ENCODE assay signal across 16 mouse cellular contexts in the genomic region with DNA sequence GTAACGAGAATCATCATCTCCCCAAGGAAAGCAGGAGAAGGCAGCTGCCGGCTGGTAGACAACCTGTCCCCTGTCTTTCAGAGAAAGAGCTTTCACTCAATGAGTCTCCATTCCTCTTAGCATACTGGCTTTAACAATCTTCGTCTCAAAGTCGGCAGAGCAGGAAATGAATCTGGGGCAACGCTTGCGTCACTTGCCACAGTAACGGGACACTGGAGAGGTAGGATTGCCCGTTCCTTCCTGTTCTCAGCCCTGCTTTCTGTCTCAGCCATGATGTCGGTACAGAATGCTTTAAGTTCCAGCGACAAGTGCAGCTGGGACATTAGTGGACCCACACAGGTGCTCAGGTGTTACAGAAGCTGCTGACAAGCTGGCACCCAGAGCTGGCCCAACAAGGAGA. TPM values are rescaled to one million over a fixed set of nuclear protein-coding genes. Genes with fewer than 3 reads are reported as not detected.
DNase-seq lines count a peak whose midpoint lies in the region; ATAC-seq lines count a peak whose summit lies in the region.
"Had no signal": no experiment of that assay in that cellular context is flagged by ENCODE, and none has a peak within 500 bp of the region (broad histone marks: within the 10 kb centered on the region; RNA-seq: fewer than 3 reads in every experiment).

No protein-coding gene starts in this region.

- H3K9ac ChIP-seq in heart, embryonic 12.5 days = no peak overlapping the region
- no peak overlapping the region for H3K9ac ChIP-seq in kidney, embryonic 15.5 days
- H3K9ac ChIP-seq: forebrain, embryonic 15.5 days; hindbrain, embryonic 14.5 days had no signal

- no peaks in the 10 kb centered on the region for H3K36me3 ChIP-seq in heart, embryonic 12.5 days
- H3K36me3 ChIP-seq in kidney, embryonic 15.5 days = no peaks in the 10 kb centered on the region
- H3K36me3 ChIP-seq: forebrain, embryonic 15.5 days had no signal

- no peak overlapping the region for H3K4me2 ChIP-seq in heart, embryonic 12.5 days
- no peak overlapping the region for H3K4me2 ChIP-seq in kidney, embryonic 15.5 days
- H3K4me2 ChIP-seq: forebrain, embryonic 15.5 days; heart, embryonic 11.5 days; hindbrain, embryonic 14.5 days had no signal

- 0 out of 2 replicates have a peak, but pooled peaks cover 6% of the 10 kb centered on the region for H3K4me1 ChIP-seq in heart, embryonic 12.5 days (replicated peaks)
- no peaks in the 10 kb centered on the region for H3K4me1 ChIP-seq in kidney, embryonic 15.5 days
- H3K4me1 ChIP-seq: forebrain, embryonic 15.5 days had no signal

- no peaks in the 10 kb centered on the region for H3K27me3 ChIP-seq in heart, embryonic 12.5 days (replicated peaks)
- H3K27me3 ChIP-seq in kidney, embryonic 15.5 days = no peaks in the 10 kb centered on the region
- H3K27me3 ChIP-seq: forebrain, embryonic 15.5 days had no signal

- H3K4me3 ChIP-seq in heart, embryonic 12.5 days = no peak overlapping the region
- H3K4me3 ChIP-seq in kidney, embryonic 15.5 days (replicated peaks) = no peak overlapping the region
- H3K4me3 ChIP-seq: forebrain, embryonic 15.5 days had no signal

- peak; percentile 72 for DNase-seq in heart, adult 11 months
- DNase-seq in thymus, adult 18-20 months = peak; percentile 44 to 65
- peak; percentile 65 for DNase-seq in thymus, postnatal 4 days
- DNase-seq in frontal cortex, postnatal 36 days (ENCODE audit: low spot score in 2 of 2) = no peak
- no peak for DNase-seq in spleen, postnatal 4 days (ENCODE audit: low spot score in 2 of 2)
- DNase-seq: cerebellum, adult 9-10 months; heart, postnatal 14 days; lung, adult 2 months had no signal

- no peak overlapping the region for H3K27ac ChIP-seq in heart, embryonic 12.5 days (ENCODE audit: poor library complexity, severe bottlenecking)
- H3K27ac ChIP-seq in kidney, embryonic 15.5 days = no peak overlapping the region
- H3K27ac ChIP-seq: forebrain, embryonic 15.5 days; hindbrain, embryonic 14.5 days had no signal

- no peaks in the 10 kb centered on the region for H3K9me3 ChIP-seq in heart, embryonic 12.5 days (replicated peaks)
- no peaks in the 10 kb centered on the region for H3K9me3 ChIP-seq in kidney, embryonic 15.5 days (replicated peaks)
- H3K9me3 ChIP-seq: forebrain, embryonic 15.5 days had no signal

- 67% methylated on average over 10 of the region's 10 CpGs for WGBS in heart, embryonic 12.5 days
- 73% methylated on average over 10 of the region's 10 CpGs for WGBS in kidney, embryonic 15.5 days

- no peak for ATAC-seq in heart, embryonic 12.5 days (ENCODE audit: insufficient number of reproducible peaks, low FRiP score)
- ATAC-seq in granulocyte monocyte progenitor cell, adult 5-6 weeks (replicated peaks; ENCODE audit: poor library complexity, severe bottlenecking) = peak; percentile 91
- ATAC-seq in kidney, embryonic 15.5 days (replicated peaks; ENCODE audit: low FRiP score) = no peak
- ATAC-seq: forebrain, embryonic 15.5 days; intestine, embryonic 16.5 days had no signal

RNA-seq across cellular contexts. Expression of a gene that starts 57.5 kb away (rescaled TPM):
- 0.10 TPM in 2 replicates for polyA plus RNA-seq in heart, embryonic 12.5 days (2016; fragmentation: Nextera tagmentation; extraction: Ambion mirVana)
- total RNA-seq in granulocyte monocyte progenitor cell, adult 5-6 weeks (2014; fragmentation: Nextera tagmentation) = not detected in 2 replicates
- not detected in 2 replicates for total RNA-seq in granulocyte monocyte progenitor cell, adult 5-6 weeks (2017)
- 5.8 and 6.0 TPM in 2 replicates for polyA plus RNA-seq in kidney, embryonic 15.5 days (2015; fragmentation: Nextera tagmentation; extraction: Ambion mirVana)
- total RNA-seq: liver, adult 2 months had no signal
- polyA plus RNA-seq: liver, adult 2 months had no signal

Comparison
In these comparisons a context has a peak if more than half of its experiments do, and no peak if none do; other contexts are left out.
1. DNase-seq: peak in heart, adult 11 months (single experiment), thymus, adult 18-20 months (2 of 2) and thymus, postnatal 4 days (single experiment); none in frontal cortex, postnatal 36 days (0 of 2) and spleen, postnatal 4 days (0 of 2).